Mouse (Mus musculus) forebrain, embryonic 10.5 days (tissue): ENCODE data around the gene Vgll4. TPM values are rescaled to one million over a fixed set of nuclear protein-coding genes. Genes with fewer than 3 reads are reported as not detected.

Source experiments
- DNase-seq: peaks from one replicate; pipeline ENCODE4 v3.0.0-alpha.2; 2017; ENCODE audit warnings: low spot score; ENCODE audit errors: extremely low spot score
- H3K27ac ChIP-seq: fragments of 300-500 bp; sonication (generic); 2 replicates; pipeline ENCODE4 v1.5.1; 2016; ENCODE audit warnings: mild to moderate bottlenecking
- H3K27me3 ChIP-seq: fragments of 300-500 bp; sonication (generic); 2 replicates; pipeline ENCODE4 v1.6.1; 2016; ENCODE audit warnings: mild to moderate bottlenecking; ENCODE audit not compliant: poor library complexity, severe bottlenecking
- H3K36me3 ChIP-seq: fragments of 300-500 bp; sonication (generic); replicated peaks from 2 replicates; pipeline ENCODE4 v1.6.1; 2016; ENCODE audit warnings: mild to moderate bottlenecking, moderate library complexity
- H3K4me1 ChIP-seq: fragments of 300-500 bp; sonication (generic); 2 replicates; pipeline ENCODE4 v1.6.1; 2016
- H3K4me3 ChIP-seq: fragments of 300-500 bp; sonication (generic); 2 replicates; pipeline ENCODE4 v1.5.1; 2016; ENCODE audit warnings: mild to moderate bottlenecking, moderate library complexity
- H3K9me3 ChIP-seq: fragments of 300-500 bp; sonication (generic); 2 replicates; pipeline ENCODE4 v1.6.1; 2016; ENCODE audit warnings: mild to moderate bottlenecking, moderate library complexity
- WGBS: fragments of 180-500 bp; shearing (Covaris S2); methylation state at CpG from one replicate; pipeline ENCODE4 v1.1.7; 2016; 5-methylcytosine and 5-hydroxymethylcytosine counted together
- polyA plus RNA-seq: library from polyadenylated mRNA; unstranded; fragments of >200 nt; fragmentation: Nextera tagmentation; extraction: Ambion mirVana; gene quantifications from 2 replicates; pipeline ENCODE4 v1.2.1, GENCODE M21; 2016

Gene Vgll4
- polyA plus RNA-seq, 1 experiment from 2014 or later, result 81.7 TPM

GRCm38 (mm10) chr6:114920523-114921445 is 49.0 kb downstream of the Vgll4 start:
- 17% methylated on average over 17 of the region's 17 CpGs for WGBS

GRCm38 (mm10) chr6:114919670-114920313 is 50.0 kb downstream of the Vgll4 start:
- Histone ChIP-seq H3K36me3 (peaks cover 17% of the 10 kb centered on the region), H3K27me3 (no peaks in the 10 kb centered on the region), H3K4me1 (peaks cover 62% of the 10 kb centered on the region), H3K27ac (peak overlapping the region; percentile 95), H3K4me3 (peak overlapping the region; percentile 68), H3K9me3 (no peaks in the 10 kb centered on the region)
- no peak for DNase-seq
- 48% methylated on average over 9 of the region's 9 CpGs for WGBS

More at GRCm38 (mm10) chr6:114920523-114921445, 49.0 kb downstream of the Vgll4 start:
- Histone ChIP-seq H3K36me3 (peaks cover 17% of the 10 kb centered on the region), H3K4me1 (peaks cover 52% of the 10 kb centered on the region), H3K4me3 (peak overlapping the region; percentile 68), H3K27me3 (no peaks in the 10 kb centered on the region), H3K9me3 (no peaks in the 10 kb centered on the region), H3K27ac (peak overlapping the region; percentile 95)
- peak; percentile 65 for DNase-seq

GRCm38 (mm10) chr6:114918994-114919393 is 50.8 kb downstream of the Vgll4 start:
- peaks cover 17% of the 10 kb centered on the region for H3K36me3 ChIP-seq
- peak overlapping the region; percentile 68 for H3K4me3 ChIP-seq
- no peaks in the 10 kb centered on the region for H3K9me3 ChIP-seq
- peak overlapping the region; percentile 95 for H3K27ac ChIP-seq
- no peaks in the 10 kb centered on the region for H3K27me3 ChIP-seq
- peaks cover 70% of the 10 kb centered on the region for H3K4me1 ChIP-seq
- 87% methylated on average over 9 of the region's 9 CpGs for WGBS
- no peak for DNase-seq

- H3K4me3 ChIP-seq, result peak overlapping the region; percentile 68; the same call in 1 of the 2 replicates
- DNase-seq, result no peak
- peaks cover 17% of the 10 kb centered on the region for H3K36me3 ChIP-seq
- H3K9me3 ChIP-seq, result no peaks in the 10 kb centered on the region
- peaks cover 80% of the 10 kb centered on the region for H3K4me1 ChIP-seq
- H3K27me3 ChIP-seq, result no peaks in the 10 kb centered on the region
- H3K27ac ChIP-seq, result peak overlapping the region; percentile 95
- 75% methylated on average over 14 of the region's 14 CpGs for WGBS
Measured at GRCm38 (mm10) chr6:114917770-114918635, 51.8 kb downstream of the Vgll4 start.

GRCm38 (mm10) chr6:114917129-114917528 is 52.7 kb downstream of the Vgll4 start:
- Histone ChIP-seq H3K9me3 (no peaks in the 10 kb centered on the region), H3K4me3 (peak overlapping the region; percentile 68), H3K27ac (peak overlapping the region; percentile 95), H3K27me3 (no peaks in the 10 kb centered on the region), H3K36me3 (peaks cover 17% of the 10 kb centered on the region), H3K4me1 (peaks cover 88% of the 10 kb centered on the region)
- no peak for DNase-seq
- WGBS, result 60% methylated on average over 11 of the region's 11 CpGs

- Histone ChIP-seq H3K9me3 (no peaks in the 10 kb centered on the region), H3K27ac (peak overlapping the region; percentile 95), H3K36me3 (peaks cover 17% of the 10 kb centered on the region), H3K4me3 (peak overlapping the region; percentile 68), H3K4me1 (peaks cover 89% of the 10 kb centered on the region), H3K27me3 (no peaks in the 10 kb centered on the region)
- 10% methylated on average over 5 of the region's 5 CpGs for WGBS
- DNase-seq, result no peak
Measured at GRCm38 (mm10) chr6:114916715-114916992, 53.1 kb downstream of the Vgll4 start.

GRCm38 (mm10) chr6:114915915-114916714 is 53.7 kb downstream of the Vgll4 start:
- 38% methylated on average over 19 of the region's 19 CpGs for WGBS
- DNase-seq, result no peak
- Histone ChIP-seq H3K4me1 (peaks cover 94% of the 10 kb centered on the region), H3K9me3 (no peaks in the 10 kb centered on the region), H3K4me3 (peak overlapping the region; percentile 68), H3K27ac (peak overlapping the region; percentile 95), H3K36me3 (peaks cover 17% of the 10 kb centered on the region), H3K27me3 (no peaks in the 10 kb centered on the region)

GRCm38 (mm10) chr6:114914041-114914716 is 55.6 kb downstream of the Vgll4 start:
- Histone ChIP-seq H3K27me3 (no peaks in the 10 kb centered on the region), H3K4me3 (peak overlapping the region; percentile 4; the same call in 1 of the 2 replicates), H3K4me1 (peaks cover 81% of the 10 kb centered on the region), H3K27ac (peak overlapping the region; percentile 95), H3K9me3 (no peaks in the 10 kb centered on the region), H3K36me3 (peaks cover 21% of the 10 kb centered on the region)
- WGBS, result 56% methylated on average over 10 of the region's 10 CpGs
- DNase-seq, result peak; percentile 42

- WGBS, result 70% methylated on average over 4 of the region's 4 CpGs
- Histone ChIP-seq H3K4me3 (no peak overlapping the region), H3K4me1 (peaks cover 73% of the 10 kb centered on the region), H3K36me3 (peaks cover 23% of the 10 kb centered on the region), H3K27ac (no peak overlapping the region), H3K27me3 (no peaks in the 10 kb centered on the region), H3K9me3 (no peaks in the 10 kb centered on the region; the same call in 1 of the 2 replicates)
- no peak for DNase-seq
Measured at GRCm38 (mm10) chr6:114913142-114913541, 56.7 kb downstream of the Vgll4 start.

- no peak overlapping the region for H3K4me3 ChIP-seq
- 94% methylated on average over 3 of the region's 3 CpGs for WGBS
- peaks cover 17% of the 10 kb centered on the region for H3K36me3 ChIP-seq
- H3K9me3 ChIP-seq, result no peaks in the 10 kb centered on the region; the same call in 1 of the 2 replicates
- no peak overlapping the region for H3K27ac ChIP-seq
- H3K27me3 ChIP-seq, result no peaks in the 10 kb centered on the region
- H3K4me1 ChIP-seq, result peaks cover 73% of the 10 kb centered on the region
- DNase-seq, result no peak
Measured at GRCm38 (mm10) chr6:114911540-114911939, 58.3 kb downstream of the Vgll4 start.

GRCm38 (mm10) chr6:114909801-114910200 is 60.0 kb downstream of the Vgll4 start:
- no peak overlapping the region for H3K27ac ChIP-seq
- no peak for DNase-seq
- peaks cover 17% of the 10 kb centered on the region for H3K36me3 ChIP-seq
- WGBS, result 93% methylated on average over 7 of the region's 7 CpGs
- H3K4me3 ChIP-seq, result no peak overlapping the region
- peaks cover 73% of the 10 kb centered on the region for H3K4me1 ChIP-seq
- H3K27me3 ChIP-seq, result no peaks in the 10 kb centered on the region
- H3K9me3 ChIP-seq, result no peaks in the 10 kb centered on the region; the same call in 1 of the 2 replicates
